Mouse (Mus musculus): ENCODE results near the gene Il6st.

The Il6st gene

DNA sequence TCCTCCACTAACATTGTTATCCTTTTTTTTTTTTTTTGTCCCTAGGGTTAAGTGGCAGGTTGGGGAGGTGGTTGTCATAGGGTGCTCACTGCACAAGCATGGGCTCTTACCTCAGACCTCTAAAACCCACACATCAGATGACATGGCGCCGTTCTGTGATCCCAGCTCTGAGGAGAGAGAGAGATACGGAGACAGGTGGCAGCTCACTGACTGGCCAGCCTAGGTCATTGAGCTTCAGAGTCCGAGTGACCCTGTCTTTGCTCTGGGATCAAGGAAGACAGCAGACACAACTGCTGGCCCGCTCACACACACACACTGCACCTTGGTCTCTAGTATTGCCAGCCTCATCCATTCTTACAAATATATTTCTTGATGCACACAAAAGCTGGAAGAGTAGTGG is 18.7 kb downstream of the Il6st start:
- no peak for DNase-seq (ENCODE audit: low read depth, low spot score)

DNA sequence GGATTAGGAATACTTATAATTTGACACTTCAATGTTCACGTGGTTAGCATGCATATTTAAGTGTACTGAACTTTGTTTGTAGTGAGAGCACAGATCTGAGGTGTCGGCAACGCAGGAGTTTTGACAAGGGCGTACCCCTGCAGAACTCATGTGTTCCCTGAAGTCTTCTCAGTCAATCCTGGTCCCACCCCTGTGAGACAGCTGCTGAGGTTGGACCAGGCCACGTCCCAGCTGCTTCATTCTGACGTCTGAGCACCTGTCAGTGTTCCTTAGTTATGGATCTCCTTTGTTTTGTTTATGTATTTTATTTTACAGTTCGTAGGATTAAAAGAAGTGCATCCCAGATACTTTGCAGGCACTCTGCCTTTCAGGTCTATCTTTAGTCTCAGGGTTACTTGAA is 19.1 kb downstream of the Il6st start:
- DNase-seq (ENCODE audit: low read depth, low spot score): no peak

GRCm38 (mm10) chr13:112486236-112486635 is 22.4 kb downstream of the Il6st start:
- no peak for DNase-seq (ENCODE audit: low read depth, low spot score)

DNA sequence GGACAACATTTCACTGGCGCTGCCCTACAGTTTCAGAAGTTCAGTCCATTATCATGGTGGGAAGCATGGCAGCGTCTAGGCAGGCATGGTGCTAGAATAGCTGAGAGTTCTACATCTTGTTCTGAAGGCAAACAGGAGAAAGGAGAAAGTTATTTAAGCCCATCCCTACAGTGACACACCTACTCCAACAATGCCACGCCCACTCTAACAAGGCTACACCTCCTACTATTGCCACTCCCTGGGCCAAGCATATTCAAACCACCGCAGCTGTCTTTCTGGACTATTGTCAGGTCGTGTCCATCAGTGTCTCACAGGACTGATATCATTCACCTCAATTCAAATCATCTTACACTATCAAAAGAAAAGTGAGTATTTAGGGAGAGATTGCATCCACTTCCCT is 22.8 kb downstream of the Il6st start:
- no peak for DNase-seq (ENCODE audit: low read depth, low spot score)

DNA sequence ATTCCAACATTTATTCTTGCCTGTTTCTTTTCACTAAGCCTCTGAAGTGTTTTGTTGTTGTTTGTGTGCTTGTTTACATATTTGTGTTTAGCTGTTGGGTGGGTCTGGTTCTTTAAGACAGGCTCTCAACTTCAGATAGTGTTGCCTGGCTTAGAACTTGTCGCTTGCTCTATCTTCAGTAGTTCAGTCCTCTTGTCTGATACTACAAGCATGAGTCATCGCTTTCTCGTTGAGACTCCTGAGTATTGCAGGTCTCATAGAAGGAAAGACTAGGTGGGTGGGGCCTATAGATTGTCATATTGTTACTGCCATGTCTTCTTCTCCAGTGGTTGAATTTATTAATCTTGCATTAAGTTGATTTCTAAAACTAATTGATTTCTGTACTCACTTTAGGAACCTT is 26.2 kb downstream of the Il6st start:
- no peak for DNase-seq (ENCODE audit: low read depth, low spot score)

GRCm38 (mm10) chr13:112491636-112492284 is 27.9 kb downstream of the Il6st start:
- no peak for DNase-seq (ENCODE audit: low read depth, low spot score)

- no peak for DNase-seq (ENCODE audit: low read depth, low spot score)
These were observed 28.4 kb downstream of the Il6st start for GRCm38 (mm10) chr13:112492285-112492678.

GRCm38 (mm10) chr13:112494590-112494989 is 30.7 kb downstream of the Il6st start:
- no peak for DNase-seq (ENCODE audit: low read depth, low spot score)

DNA sequence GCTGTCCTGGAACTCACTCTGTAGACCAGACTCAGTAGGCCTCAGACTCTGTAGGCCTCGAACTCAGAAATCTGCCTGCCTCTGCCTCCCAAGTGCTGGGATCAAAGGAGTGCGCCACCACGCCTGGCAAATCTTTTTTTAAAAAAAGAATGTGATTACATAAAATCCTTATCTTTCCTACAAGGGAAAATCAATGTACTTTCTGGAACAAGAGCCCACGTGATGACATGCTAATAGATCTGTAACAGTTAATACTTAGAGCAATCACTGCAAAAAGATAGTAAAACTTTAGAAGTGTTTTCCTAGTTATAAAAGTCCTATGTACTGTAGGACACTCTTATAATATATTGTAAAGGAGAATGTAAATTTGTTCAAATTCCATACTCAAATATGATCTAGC is 36.2 kb downstream of the Il6st start:
- no peak for DNase-seq (ENCODE audit: low read depth, low spot score)

DNA sequence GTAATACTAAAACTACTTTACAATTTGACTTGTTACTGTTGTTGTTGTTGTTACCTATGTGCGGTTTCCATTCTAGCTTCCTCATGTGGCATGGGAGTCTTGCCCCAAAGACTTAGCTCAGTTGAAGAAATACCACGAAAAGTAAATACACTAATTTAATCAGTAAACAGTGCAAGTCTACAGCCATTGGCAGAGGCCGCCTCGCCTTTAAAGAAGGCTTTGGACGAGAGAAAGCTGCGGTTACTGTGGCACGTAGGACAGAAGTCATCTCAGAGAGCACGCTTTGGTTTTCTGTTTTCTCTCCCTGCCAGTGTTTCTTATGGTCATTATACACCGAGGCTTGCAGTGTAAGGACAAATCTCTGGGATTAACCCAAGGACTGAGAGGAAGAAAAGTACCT is 36.6 kb downstream of the Il6st start:
- DNase-seq (ENCODE audit: low read depth, low spot score): no peak

- DNase-seq (ENCODE audit: low read depth, low spot score): no peak
These were observed 40.0 kb downstream of the Il6st start for GRCm38 (mm10) chr13:112503846-112504245.

GRCm38 (mm10) chr13:112505436-112505835 is 41.6 kb downstream of the Il6st start:
- DNase-seq (ENCODE audit: low read depth, low spot score): no peak

DNA sequence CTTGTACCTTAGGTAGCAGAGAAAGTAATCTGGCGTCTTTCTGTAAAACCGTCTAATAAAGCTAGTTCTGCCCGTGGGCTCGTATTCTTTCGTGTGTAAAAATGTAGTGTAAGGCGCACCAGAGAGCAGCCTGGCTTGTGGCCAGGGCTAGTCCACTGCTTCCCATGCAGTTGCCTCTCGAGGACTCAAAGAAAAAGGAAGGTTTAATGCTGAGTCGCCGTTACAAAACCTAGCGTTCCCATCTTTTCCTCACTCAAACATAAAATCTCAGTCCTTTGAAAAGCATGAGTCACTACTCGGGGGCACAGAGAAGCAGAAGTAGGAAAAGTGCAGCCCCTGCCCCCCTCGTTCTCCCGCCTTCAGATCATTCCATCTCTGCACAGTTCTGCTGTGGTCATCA is 42.9 kb downstream of the Il6st start:
- DNase-seq (ENCODE audit: low read depth, low spot score): no peak

- DNase-seq (ENCODE audit: low read depth, low spot score): no peak
These were observed 43.8 kb downstream of the Il6st start for GRCm38 (mm10) chr13:112507691-112508090.

- DNase-seq (ENCODE audit: low read depth, low spot score): no peak
These were observed 44.6 kb downstream of the Il6st start for GRCm38 (mm10) chr13:112508487-112508886.

DNA sequence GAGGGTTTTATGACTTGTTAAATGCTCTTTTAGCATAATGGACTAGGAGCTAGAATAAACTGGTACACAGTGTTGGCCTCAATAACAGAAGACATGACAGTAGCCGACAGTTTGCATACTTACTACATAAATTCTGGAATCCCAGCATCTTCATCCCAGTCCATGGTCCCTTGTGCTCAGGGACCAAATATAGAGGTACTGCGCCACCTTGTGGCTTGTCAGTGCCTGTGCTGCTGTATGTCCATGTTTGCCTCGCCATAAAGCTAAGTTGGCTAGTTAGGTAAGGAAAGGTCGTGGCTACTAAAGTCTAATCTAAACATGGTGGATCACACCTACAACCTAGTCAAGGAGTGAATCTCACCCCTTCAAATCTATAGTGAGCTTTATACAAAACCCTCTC is 45.6 kb downstream of the Il6st start:
- DNase-seq (ENCODE audit: low read depth, low spot score): peak; percentile 51

DNA sequence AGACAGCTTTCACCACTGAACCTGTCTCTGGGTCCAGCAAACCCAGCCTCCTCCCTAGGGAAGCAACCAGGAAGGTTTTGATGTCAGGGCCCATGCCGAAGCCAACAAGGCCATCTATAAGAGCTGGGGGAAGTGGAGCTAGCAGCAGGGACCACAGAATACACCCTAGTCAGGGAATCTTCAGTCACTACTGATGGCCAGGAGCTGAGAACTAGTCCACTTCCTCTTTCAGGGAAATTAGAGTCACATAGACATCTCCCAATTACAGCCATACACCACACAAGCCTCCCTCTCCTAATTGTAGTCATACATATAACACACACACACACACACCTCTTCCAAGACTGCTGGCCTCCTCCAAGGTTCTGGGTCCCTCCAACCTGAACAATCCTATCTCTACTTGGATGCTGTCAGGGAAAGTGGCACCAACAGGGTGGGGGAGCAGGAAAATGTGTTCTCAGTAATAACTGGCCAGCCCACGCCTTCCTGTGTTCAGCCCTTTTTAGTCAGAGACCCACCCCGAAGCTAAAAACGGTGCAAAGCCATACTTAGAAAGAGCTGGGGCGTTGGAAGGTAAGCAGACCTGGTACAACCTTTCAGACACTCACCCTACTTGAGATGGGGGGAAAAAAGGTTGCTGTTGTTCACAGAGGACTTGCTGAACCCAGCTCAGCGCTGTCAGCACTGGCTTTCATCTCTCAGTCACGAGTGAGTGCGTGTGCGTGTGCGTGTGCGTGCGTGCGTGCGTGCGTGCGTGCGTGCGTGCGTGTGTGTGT is 46.8 kb downstream of the Il6st start:
- DNase-seq (ENCODE audit: low read depth, low spot score): no peak

DNA sequence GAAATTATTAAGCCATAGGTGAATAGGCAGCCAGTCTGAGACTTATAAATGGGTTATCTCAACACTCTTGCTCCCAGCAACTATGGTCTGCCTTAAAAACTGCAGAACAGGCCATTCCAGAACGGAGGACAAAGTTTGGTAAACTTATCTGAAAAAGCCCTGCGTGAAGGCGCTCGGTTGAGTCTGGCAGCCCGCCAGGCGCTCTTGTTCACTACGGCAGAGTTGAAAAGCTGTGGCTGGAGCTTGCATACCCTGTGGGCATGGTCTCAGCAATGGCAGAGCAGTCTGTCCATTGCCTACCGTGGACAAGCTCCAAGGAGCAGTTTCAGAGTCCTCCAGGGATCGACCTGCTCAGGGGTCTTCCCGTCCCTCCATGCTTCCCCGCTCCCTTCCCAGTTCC is 47.4 kb downstream of the Il6st start:
- no peak for DNase-seq (ENCODE audit: low read depth, low spot score)

- DNase-seq (ENCODE audit: low read depth, low spot score): no peak
These were observed 47.9 kb downstream of the Il6st start for GRCm38 (mm10) chr13:112511810-112512209.

DNA sequence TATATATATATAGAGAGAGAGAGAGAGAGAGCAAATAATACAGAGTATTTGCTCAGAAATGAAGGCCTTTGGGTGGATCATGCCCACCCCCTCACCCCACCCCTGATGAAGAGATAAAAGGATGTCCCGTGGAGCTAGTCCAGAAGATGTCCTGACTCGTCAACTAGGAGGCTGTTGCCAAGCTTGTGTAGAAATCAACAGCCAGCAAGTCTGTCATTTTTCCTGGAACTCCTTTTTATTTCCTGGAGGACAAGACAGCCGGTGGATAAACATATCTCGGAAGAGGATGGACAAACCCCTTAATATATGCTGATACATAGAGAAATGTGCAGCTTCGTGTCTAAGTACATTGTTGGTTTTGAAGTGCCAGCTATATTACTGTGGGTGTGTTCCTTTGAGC is 49.0 kb downstream of the Il6st start:
- DNase-seq (ENCODE audit: low read depth, low spot score): no peak

- DNase-seq (ENCODE audit: low read depth, low spot score): no peak
These were observed 50.7 kb downstream of the Il6st start for GRCm38 (mm10) chr13:112514546-112514945.

DNA sequence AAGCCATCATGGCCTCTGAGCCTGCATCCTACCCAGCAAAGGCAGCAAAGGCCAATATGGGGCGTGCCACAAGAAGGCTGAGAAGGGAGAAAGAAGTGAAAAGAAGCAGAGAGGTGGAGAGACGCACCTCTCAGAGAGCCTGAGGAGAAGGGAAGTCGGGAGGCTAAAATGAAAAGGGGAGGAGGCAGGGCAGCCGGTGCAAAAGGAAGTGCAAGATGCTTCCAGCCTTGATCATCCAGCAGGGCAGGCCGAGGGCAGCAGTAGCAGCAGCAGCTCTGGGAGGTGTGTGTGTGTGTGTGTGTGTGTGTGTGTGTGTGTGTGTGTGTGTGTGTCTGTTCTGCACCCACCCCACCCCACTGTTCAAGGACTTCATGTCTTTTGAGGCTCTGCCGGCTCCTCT is 58.4 kb downstream of the Il6st start:
- no peak for DNase-seq (ENCODE audit: low read depth, low spot score)

- no peak for DNase-seq (ENCODE audit: low read depth, low spot score)
These were observed 59.0 kb downstream of the Il6st start for GRCm38 (mm10) chr13:112522896-112523295.
